Mouse (Mus musculus) gastrocnemius, adult 18-20 months (tissue): ENCODE results near the gene Zbtb14. TPM values are rescaled to one million over a fixed set of nuclear protein-coding genes. Genes with fewer than 3 reads are reported as not detected.

Experiments used
- DNase-seq: peaks from one replicate; pipeline ENCODE4 v3.0.0; 2021; ENCODE audit warnings: low spot score
- total RNA-seq, 2 experiments: library from RNA; stranded (reverse); gene quantifications; 2 replicates each; pipeline ENCODE4 v1.2.3; 2021

The Zbtb14 gene
- total RNA-seq, 2 experiments from 2014 or later: 7.3 to 7.4 TPM

DNA sequence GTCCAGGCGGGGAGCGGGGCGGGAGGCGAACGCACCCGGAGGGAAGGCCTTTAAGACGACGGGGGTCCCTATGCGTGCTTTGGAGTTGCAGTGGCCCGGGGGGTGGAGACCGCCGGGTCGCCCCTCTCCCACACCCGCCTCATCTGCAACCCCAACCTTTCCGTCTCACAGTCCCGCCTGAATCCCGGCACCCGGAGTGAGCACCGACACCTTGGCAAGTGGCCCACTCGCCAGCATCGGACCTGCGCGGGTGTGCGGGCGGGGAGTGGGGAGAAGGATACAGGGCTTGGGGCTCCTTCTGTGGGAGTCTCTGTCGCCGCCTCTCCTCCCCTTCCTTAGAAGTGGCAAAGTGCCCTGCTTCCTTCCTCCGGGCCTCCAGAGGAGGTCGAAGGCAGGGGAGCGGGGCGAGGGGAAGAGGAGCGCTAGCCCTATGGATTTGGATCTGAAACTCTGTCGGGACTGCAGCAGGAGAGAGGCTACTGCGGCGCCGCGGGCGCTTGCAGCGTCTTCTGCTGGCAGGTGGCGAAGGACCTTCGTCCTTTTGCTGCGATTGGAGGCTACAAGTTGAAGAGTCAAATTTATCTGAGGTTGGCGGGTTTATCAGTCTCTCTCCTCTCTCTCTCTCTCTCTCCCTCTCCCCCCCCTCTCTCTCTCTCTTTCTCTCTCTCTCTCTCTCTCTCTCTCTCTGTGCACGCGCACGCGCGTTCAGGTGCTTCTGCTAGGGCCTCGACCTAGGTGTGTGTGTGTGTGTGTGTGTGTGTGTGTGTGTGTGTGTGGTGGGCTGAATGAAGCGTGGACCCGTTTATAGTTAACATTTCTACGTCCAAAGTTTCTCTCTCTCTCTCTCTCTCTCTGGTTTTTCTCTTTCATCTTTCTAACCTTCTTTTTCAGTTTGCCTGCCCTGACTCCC, 57.0 kb downstream of the Zbtb14 start:
- DNase-seq: no peak

Other genes with a start within 250 kb of the Zbtb14 start
- gene Akain1, start 56.3 kb downstream of the Zbtb14 start, total RNA-seq: not detected